Mouse (Mus musculus) mesoderm, embryonic 11.5 days (tissue): Measurements from ENCODE around the gene Lmo7.

ENCODE experiments used
- DNase-seq: peaks from one replicate; pipeline ENCODE4 v3.0.0-alpha.2; 2012; ENCODE audit warnings: low read depth, low spot score

Gene Lmo7

DNA sequence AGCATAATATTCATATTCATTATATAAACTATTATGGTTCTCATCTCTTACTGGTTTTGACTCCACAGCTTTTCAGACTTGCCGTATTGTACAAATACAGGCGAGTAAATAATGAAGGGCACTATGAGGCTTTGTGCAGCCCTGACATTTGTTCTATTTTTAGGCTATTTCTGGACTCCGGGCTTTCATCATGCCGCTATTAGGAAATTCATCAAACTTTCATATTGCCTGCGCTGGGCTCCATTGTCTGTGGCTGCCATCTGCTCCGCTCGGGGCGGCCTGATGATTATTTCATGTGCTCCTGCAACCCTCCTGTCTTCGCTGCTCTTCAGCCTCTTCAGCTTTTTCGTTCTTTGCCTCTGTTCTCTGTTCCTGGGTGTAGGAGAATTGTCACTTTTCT, 50.3 kb downstream of the Lmo7 start:
- DNase-seq, result no peak

DNA sequence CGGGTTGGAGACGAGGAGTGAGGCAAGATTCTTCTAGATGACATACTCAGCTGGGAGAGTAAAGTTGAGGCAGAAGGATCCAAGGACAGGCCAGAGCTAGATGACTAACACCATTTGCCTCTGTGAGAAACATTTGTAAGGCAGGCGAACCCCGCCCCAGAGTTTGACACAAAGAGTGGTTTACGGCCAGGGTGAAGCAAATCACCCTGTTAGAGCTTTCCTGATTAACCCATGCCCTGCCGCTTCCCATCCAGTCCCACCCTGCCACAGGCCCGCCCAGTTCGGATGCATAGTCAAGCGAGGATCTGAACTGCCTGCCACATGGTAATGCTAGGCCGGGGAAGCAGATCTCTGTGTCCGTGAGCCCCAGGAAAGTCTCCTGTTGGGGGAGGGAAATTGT, 51.5 kb downstream of the Lmo7 start:
- no peak for DNase-seq

DNA sequence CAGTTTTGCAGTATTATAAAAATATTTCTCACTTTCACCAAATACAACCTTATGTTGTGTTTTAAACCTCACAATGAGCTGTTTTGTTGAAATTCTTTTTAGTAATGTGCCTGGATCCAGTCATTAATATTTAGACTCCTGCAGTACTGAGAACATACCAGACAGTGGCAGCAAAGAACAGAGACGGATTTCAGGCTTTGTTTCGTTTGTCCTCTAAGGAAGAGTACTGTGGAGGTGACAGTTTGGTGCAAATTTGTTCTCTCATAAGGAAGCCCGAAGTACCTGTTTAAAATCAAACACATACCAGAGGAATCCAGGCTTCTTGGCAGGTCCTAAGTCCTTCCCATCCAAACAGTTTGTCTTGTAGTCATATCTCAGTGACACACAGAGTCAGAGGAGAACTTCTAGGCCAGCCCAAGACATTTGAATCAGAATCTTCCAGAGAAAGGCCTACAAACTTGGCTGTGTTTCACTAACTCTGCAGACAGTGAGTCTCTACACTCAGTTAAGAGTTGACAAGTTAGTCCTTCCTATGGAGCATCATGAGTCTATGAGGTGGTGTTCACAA, 52.3 kb downstream of the Lmo7 start:
- peak; percentile 29 for DNase-seq

DNA sequence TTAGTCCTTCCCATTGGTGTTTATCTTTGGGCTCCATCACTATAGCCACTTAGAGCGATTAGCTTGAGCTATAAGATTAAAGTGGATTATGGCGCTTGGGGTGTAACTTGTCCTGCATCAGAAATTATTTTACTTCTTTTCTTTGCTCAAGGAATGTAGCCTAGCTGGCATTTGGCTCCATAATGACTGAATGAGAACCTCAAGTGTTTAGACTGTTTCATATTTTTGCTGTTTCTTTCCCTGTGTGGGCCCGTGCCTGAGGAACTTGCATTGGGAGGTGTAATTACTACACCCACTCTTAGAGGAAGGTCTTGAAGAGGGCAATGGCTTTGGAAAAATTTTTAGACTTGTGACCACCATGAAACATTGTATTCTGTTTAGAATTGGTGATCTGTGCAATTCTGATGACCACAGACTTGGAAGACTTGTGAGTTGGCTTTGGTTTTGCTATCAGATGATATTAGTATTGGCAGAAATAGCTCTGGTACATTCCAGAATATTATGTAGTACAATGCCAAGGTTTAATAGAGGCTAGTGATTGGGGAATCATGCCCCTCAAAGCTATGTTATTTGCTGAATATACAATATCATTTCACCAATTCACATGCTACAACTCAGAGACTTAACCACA, 54.7 kb downstream of the Lmo7 start:
- no peak for DNase-seq

DNA sequence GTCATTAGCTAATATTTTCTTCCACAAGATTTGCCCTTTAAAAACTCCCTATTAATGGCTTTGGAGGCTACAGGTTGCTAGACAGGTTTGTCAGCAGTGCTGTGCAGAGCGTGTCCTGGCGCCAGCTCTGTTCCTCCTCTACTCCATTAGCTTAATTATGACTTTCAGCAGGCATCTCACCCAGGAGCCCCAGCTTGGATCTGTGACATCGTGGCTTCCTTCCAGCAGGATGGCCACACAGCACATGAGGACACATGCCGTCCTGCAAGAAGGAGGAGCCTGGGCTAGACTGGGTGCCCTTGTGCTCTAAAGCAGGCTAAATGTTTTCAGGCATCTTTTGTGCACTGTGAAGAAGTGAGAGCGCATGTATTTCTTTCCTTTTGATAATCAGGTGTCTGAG, 58.1 kb downstream of the Lmo7 start:
- no peak for DNase-seq

DNA sequence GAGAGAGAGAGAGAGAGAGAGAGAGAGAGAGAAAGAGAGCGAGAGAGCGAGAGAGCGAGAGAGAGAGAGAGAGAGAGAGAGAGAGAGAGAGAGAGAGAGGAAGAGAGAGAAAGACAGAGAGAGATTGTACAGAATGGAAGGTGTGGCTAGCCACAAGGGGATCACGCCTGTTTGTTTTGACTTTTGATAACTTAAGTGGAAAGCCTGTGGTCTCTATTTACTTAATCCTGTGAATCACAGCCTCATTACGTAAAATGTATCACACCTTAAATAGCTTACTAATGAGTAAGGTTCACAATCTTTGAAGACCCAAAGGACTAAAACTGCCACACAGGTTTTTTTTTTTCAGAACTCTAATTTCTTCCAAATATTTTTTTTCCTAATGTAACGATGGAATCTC, 58.7 kb downstream of the Lmo7 start:
- no peak for DNase-seq

DNA sequence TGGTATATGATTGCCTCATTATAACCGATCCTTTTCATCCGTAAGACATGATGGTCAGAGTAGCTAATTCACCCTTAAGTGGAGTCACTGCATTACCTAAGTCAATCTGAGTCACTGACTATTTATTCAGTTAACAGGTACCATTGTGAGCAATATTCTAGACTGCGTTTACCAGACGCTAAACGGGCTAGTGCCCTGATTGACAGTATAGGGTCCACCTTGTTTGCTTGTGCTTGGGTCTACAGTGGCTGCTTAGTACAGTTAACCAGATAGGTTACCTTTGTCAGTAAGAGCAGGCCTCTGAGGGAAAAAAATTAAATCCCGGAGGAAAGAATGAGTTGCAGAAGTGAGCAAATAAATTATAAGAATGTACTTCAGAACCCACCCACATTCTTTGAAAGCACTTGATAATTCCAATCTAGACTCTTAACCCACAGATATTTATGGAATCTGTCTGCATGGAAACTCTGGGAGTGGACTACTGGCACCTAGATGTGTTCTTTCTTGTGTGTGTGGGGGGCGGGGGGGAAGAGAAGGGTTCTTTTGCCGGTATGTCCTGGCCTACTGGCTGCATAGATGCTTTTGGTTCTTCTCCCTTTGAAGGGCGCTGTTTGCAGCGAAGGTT, 64.9 kb downstream of the Lmo7 start:
- no peak for DNase-seq

DNA sequence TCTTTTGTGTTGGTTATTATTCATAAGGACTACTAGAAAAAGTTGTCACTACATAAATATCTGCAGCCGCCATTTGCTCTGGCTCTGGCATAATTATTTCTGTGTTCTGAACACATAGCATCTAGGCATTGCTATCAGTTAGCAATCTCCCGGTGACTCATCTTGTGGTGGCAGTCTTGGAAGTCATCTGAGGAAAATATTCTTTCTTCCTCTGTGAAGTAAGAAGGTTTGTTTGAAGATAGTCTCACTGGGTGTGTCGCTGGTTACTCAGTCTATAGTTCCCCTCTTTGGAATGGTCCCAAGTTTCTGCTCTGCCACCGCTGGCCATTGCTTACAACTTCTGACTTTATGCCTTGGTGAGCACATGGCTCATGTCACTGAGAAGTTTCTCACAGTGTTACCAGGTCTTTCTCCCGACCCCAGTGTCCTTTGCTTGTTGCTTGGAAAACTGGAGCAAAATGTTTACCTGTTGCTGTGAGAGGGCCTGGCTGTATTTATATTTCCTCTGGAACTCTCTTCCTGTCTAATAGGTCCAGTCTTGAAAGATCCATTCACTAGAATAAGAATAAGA, 68.3 kb downstream of the Lmo7 start:
- DNase-seq, result no peak

DNA sequence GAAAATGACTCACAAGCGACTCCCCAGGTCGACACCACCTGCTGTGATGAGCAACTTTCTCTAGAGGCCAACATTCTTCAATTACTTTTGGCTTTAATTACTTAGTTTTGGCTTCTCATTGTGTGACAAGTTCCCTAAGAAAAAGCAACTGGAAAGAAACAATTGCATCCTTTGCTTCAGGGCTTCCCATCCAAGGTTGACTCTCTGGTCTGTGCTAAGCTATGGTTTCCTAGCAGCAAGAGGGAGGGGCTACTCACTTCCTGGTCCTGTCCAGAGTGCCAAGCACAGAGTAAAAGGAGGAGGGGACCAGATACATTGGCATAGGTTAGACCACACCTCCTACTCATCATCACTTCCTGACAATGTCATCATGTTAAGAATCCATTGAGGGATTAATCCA, 69.0 kb downstream of the Lmo7 start:
- no peak for DNase-seq

DNA sequence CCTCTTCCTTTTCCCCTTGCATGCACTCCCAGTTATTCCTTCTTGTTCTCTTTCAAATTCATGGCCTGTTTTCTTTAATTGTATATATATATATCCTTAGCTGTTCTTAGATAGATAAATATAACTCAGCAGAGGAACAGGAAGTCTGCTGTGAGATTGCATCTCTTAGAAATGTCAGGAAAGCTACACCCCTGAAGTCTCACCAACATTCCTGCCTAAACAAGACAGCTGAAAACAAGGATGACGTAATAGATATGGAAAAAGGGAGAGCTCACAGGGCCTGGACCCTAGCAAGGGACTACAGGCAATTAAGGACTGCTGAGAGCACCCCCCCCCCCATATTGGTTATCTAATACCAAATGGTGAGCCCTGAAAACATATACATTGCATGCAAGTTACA, 71.9 kb downstream of the Lmo7 start:
- no peak for DNase-seq

DNA sequence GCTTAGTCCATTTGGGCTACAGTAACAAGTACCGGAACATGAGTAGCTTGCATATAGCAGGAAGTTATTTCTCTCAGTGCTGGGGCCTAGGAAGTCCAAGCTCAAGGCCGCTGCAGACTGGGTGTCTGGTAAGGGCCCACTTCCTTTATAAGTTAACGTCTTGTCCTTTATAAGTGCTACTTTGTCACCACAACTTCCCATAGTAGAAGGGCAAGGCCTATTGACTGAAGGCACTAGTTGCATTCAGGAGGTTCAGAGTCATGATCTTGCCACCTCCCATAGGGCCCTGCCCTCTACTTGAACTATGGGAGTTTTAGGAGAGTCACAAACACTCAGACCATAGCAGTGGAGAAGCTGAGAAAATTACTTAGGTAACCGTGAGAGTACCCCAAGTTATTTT, 74.4 kb downstream of the Lmo7 start:
- DNase-seq, result no peak

DNA sequence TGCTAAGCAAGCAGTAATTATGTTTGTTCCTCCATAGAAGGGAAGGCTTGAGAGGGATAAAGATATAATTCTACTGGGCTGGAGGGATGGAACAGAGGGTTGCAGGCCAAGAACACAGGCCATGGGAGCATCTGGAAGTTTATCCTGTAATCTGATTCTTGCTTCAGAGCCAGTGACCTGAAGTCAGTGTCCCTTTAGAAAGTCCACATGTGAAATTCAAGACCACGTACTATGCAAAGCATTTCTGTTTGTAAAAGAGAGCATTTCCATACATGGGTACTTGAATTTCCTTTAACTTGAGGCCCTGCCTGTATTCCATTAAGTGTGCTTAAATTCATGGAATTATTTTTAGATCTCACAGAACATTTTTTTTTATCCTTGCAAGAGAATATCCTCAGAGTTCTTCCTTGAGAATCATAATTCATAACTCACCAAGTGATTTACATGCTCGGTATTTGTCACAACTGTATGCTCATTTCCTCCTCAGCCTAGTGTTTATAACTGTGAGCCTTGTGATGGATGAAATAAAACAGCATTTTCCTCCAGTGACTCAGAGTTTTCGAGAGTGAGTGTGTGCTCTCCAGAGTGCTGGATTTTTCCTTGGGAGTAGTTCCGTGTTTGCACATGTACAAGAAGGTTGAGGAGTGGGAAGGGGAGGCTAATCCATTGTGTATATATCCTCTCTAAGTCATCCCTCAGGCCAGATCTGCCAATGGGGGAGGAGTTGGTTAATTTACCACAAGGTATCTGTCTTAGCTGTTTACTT, 75.0 kb downstream of the Lmo7 start:
- DNase-seq, result no peak

DNA sequence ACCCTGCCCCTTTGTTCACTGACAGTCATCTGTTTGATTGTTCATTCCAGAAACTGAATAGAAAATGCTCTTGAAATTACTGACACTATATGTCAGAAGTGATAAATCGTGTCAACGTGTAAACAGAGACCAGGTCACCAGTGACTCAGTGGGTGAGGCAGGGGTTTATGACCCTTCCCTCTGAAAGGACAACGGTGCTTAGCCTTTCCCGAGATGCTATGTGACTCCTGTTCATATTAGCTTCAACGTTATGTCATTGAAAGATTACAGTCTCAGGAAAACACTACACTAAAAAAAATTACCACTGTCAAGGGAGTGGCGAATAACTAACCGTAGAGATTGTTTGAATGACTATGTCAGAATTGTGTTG, 75.6 kb downstream of the Lmo7 start:
- DNase-seq, result no peak

DNA sequence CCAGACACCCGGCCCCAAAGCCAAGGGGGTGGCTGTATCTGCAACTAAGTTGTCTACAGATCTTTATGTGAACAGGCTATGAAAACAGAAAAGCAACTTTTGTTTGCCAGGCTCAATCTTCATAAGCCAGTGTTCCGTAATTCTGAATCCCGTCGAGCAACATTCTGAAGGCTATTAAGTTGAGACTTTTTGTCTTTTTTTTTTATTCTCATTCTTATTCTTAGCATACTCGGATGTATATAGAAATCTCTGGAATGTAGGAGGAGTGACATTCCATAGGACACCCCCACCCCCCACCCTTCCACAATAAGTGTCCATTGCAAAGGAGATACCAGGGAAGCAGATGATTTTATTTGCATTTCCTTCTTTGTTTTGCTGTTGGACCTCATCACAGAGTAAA, 76.3 kb downstream of the Lmo7 start:
- DNase-seq, result no peak

DNA sequence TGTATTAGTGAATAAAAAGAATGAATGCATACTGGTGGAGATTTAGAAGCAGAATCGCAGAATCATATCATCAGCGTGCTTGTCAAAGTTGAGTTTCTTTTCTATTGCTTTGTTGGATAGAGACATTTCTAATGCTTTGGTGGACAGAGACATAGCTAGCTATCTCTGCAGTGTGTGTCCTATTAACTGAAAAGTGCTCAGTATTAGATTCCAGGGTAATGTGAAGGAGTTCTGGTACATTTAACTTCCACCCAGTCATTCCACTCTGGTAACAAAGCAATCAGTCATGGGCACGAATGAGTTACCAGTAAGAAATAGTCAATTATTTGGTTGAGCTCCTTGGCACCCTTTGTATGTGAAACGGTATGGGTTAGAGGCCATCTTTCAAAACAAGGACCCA, 76.8 kb downstream of the Lmo7 start:
- no peak for DNase-seq

DNA sequence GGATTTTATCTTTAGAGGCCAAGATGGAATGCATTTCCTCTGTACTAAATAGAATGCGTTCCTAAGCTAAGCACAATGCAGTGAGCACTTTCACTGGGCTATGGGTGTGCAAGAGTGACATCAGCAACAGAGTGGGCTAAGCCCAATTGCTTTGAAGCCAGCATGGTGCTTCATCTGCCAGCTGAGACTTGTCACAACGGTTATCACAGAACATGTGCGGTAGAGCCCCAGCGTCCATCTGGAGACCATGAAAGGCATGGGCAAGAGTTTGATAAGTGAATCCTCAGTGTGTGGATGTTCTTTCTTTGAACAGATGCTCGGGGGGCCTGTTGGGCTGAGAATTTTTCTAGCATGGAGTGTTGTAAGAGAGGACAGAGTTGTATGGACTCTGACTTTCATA, 86.7 kb downstream of the Lmo7 start:
- no peak for DNase-seq

DNA sequence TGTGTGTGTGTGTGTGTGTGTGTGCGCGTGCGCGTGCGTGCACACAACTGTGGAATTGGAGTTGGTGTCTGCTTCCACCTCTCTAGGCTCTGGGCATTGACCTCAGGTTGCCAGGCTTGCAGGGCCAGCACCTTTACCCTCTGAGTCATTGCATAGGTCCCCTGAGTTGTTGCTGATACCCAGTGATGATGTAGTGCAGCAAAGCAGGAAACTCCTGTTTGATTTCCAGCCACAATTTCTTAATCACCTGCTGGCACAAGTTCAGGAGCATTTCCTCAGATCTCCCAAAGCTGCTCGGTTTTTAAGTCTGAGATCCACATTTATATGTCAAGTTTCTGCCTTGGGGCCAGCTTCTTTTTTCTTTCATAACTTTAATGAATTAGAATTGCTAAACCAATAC, 92.6 kb downstream of the Lmo7 start:
- DNase-seq, result no peak

DNA sequence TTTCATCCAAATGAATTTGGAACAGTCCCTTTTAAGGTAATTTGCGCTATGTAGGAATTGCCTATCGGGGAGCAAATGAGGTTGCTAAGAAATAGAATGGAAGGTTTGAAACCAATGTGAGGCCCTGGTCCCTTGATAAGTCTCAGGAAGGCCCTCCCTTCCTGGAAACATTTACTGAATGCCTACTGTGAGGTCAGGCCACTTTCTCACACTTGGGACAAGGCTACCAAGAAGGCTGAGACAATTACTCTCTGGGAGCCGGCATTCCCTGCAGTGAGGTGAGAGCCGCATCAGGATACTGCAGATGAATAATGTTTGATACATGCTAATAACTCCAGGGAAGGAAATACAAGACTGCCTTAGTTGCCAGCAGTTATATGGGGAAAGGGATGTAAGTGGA, 93.1 kb downstream of the Lmo7 start:
- DNase-seq, result no peak

DNA sequence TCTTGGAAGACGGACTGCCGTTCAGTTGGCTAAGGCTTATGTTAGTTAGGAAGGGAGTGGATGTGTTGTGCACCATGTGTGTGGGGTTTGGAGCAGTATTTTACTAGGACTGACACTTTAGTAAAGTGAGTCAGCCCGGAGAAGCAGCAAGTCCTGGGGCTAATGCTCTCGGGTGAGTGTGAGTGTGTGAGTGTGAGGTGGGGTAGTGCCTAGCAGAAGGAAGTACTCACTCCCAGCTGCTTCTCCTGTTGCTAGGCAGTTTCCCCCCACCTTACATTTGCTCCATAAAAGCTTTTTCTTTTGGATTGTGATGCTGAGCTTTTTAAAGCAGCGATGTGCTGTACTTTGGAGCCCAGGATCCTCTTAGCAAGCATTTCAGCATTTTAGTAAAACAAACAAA, 99.9 kb downstream of the Lmo7 start:
- DNase-seq, result no peak

DNA sequence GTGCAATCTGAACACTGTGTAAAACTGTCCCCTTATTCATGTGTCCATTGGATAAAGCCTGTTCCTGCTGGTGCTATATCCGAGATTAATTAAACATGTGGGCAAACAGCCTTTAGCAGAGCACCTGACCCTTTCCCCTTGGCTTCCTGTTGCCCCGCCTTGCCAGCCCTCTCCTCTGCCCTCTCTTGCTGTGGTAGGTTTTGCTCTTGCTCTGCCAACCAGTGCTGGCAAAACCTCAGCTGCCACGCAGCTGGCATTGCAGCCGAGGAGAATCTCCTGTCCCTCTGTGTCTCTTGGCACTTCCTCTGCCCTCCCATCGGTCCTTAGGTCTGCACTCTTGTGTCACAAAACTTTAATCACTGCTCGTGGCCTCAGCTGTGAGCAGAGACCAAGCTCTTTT, 100.4 kb downstream of the Lmo7 start:
- DNase-seq, result no peak

DNA sequence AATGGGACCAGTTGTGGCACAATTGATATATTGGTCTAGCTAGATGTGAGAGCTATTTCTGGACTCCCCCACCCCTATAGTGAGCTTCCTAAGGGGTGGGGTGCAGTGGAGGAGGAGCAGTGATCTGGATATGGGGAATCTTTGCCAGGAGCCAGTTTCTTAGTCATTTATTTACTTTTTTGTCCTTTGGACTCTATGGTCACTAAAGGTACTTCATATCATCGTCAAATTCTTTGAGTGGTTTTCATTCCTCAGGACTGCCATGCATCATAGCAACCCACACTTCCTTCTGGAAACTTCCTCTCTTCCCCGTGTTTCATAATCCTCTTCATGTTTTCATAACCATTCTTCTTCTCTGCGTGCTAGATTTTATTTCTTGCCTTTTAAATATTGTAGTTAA, 104.4 kb downstream of the Lmo7 start:
- no peak for DNase-seq

DNA sequence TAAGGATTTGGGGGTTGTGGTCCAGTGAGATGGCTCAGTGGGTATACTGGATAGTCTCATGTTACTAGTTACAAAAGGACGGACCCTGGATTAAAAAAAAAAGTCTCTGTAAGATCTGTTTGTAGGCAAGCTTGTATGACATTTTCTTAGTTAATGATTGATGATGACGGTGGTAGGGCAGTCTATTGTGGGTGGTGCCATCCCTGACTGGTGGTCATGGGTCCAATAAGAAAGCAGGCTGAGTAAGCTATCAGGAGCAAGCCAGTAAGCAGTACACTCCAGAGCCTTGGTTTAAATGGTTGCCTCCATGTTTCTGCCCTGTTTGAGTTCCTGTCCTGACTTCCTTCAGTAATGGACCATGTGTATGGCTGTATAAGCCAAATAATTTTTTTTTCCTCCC, 106.6 kb downstream of the Lmo7 start:
- no peak for DNase-seq

DNA sequence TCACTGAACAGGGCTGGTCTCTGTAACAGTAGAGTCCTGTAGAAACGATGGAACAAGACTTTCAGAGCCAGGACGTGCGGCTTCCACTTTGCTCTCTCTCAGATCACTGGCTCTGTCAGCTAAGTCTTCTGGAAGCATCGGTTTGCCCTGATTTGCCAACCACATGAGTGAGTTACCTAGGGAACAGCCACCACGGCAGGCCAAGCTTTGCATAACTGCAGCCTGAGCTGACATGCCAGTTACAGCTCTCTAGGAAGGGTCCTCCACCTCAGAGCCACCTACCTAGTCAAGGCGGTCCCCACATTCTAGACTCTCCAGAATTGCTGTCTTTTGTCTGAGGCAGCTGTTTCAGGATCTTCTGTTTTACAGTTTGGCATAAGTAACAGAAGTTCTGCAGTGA, 107.4 kb downstream of the Lmo7 start:
- no peak for DNase-seq
